Mouse (Mus musculus): ENCODE data around the gene Arhgef3.

Gene Arhgef3

DNA sequence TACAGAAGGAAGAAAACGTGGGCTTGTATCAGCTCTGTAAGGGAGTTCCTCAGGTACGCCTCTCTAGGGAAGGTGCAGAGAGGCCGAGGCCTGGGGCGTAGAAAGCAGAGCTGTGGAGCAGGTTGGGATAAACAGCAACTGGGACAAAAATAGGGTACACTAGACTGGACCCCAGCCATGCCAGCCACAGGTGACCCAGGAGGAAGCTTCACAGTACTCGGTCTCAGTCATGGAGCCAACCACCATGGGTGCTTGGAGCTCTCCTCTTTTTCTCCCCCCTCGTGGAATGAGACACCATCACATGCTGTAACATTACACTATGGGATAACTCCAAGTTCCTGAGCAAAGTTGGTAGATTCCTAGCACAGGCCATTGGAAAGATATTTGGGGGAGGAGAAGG, 201.0 kb downstream of the Arhgef3 start:
- DNase-seq (ENCODE audit: low spot score): no peak

DNA sequence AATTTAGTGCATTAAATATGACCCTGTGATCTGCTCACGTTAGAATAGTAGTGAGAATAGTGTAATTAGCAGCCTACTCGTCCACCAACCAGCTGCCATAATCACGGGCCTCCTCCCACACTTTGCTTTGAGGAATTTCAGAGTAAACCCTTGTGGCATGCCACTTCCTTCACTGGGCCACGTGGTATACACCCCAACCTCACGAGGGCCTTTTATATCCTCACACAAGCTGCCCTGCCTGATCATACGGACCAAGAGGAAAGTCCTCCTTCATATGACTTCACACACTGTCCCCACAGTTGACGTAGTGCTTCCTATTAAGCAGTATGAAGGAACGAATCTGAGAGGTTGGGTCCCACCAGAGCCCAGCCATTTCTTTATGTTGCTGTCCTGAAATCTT, 202.4 kb downstream of the Arhgef3 start:
- DNase-seq (ENCODE audit: low spot score): no peak

DNA sequence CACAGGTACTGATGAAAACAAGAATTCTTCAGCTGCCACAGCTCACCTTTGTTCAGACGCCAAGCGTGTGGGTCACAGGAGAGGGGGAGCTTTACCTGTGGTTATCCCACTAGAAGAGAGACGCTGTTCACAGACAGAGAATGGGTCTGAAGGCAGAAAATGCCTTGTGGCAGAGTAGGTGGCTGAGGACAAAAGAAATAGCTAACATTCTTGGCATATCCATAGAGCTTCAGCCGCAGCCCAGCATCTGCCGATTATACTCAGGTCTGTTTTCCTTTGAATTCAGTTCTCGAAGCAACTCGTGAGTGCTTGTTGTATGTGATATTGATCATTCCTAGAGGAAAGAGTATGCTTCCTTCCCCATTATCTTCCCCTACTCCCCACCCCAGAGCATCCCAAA, 204.7 kb downstream of the Arhgef3 start:
- no peak for DNase-seq (ENCODE audit: low spot score)

DNA sequence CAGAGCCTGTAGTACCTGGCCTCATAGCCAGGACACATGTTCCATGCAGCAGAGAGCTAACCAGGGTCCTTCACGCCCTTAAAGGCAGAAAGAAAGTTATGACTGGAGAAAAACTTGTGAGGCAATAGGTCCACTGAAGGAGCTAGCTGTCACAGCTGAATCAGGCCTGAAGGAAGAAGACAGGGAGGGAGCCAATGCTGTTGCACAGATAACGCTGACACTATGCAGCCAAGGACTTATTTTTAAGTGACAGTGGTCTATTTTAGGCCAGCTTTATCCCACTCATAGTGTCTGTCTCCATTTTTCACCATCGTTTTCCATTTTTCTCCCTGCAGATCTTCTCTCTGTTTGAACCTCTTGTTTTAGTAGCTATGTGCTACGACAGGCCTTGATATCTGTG, 207.3 kb downstream of the Arhgef3 start:
- DNase-seq (ENCODE audit: low spot score): no peak

DNA sequence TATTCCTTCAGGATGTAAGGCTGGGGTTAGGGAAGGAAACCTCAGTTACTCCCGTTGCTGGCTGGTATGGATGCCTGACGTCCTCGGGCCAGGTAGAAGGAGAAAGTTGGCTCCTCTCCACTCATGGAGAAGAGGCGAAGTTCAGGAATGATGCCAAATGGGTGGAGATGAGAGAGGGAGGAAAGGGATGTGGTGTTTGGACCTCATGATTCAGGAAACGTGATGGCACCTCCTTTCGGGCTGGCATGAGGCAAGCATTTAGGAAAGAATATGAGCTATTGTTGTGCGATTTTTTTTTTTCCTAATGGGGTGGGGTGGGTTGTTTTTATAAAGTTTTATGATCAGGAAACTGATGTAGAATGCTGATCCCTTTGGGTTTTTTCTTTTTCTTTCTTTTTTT, 210.0 kb downstream of the Arhgef3 start:
- no peak for DNase-seq (ENCODE audit: low spot score)

DNA sequence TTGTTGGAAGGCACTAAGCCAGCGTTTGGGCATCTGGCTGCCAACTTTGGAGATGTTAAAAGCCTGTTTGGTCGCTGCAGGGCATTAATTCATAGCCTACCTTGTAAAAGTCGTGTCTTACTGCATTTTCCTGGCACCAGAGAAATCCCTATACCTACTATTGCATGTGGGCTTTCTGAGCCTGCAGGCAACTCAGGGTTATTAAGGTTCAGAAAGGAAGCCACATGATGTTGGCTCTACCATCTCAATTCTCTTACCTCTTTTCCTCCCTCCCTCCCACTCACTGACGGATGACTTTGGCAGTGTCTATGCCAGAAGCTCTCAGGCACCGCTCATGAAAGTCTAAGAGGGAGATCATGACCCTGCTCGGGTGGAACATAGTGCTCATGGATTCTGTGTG, 210.8 kb downstream of the Arhgef3 start:
- DNase-seq (ENCODE audit: low spot score): no peak

DNA sequence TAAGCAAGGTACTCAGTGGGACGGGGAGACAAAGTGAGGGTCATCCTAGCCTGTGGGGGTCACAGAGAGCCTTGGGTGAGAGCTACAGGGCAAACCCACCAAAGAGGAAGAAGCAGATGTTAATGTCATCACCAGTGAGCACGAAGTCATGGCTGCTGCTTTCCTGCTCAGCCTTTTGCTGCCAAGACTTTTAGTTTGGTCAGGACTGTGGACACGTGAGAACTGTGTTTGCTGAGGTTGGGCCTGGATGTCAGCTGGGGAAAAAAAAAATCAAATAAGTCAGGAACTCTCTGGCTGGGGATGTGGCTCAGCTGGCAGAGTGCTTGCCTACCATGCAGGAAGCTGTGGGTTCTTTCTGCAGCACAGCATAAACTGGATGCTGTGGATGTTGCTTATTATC, 213.2 kb downstream of the Arhgef3 start:
- no peak for DNase-seq (ENCODE audit: low spot score)

DNA sequence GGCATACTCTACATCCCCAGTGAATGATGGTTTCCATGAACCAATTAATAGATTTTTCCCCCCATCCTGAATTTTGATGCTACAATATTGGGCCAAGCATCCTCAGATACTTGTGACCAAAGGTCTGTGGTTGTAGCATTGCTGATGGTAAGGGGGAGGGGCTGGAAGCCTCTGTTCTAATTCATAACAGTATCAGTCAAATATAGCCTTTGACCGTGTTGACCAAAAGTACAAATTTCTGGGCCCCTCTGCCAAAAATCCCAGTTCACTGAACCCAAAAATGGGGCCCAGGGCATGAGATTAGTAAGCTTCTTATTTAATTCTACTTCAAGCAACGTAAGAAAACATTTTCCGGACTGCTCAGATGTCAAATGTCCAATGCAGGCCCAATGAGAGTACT, 214.3 kb downstream of the Arhgef3 start:
- DNase-seq (ENCODE audit: low spot score): no peak

DNA sequence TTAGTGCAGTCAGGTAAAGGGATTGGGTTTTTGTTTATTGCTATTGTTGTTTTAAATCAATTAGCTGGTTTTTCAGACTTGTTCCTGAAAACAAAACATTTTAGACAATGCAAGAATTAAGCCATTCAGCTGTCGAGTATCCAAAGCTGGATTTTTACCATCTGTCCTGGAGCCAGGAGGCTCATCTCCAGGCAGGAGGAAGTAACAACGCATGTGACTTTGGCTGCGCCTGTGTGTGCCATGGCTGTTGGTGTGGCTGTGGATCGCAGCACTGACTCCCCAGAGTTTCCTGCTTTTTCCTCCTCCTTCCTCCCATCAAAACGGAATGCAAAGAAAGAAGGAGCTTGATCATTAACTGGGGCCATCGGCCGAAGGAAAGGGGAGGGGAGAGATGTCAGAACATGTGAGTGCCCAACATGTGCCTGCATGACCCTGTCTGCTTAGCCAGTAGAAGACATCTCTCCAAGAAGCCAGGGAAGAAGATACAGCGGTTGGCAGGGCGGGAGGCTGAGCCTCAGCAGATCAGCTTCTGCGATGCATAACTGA, 216.9 kb downstream of the Arhgef3 start:
- DNase-seq (ENCODE audit: low spot score): no peak

DNA sequence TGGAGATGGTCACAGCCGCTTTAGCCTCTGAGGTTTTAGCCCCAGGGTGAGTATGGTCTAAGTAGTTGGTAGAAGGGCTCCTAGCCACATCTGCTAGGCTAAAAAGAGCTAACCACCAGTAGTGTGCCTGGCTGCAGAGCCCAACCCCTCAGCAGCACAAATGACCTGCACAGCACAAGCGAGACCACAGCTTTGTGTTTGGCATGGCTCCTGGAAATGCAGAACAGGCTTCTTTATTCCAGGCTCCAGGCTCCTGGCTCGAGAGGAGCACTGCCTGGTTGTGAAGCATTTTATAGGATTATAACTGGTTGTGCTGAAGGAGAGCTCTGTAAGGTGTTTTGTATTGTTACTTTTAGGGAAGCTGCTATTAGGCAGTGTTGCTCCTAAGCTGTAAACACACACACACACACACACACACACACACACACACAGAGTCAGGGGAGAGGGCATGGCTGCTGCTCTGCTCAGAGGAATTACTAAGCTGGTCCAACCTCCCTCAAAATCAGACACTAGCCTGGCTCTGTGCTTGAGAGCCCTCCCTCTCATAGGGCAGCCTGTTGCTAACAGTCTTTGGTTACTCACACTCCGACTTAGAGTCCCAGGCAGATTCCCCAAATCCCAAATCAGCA, 217.8 kb downstream of the Arhgef3 start:
- DNase-seq (ENCODE audit: low spot score): no peak

DNA sequence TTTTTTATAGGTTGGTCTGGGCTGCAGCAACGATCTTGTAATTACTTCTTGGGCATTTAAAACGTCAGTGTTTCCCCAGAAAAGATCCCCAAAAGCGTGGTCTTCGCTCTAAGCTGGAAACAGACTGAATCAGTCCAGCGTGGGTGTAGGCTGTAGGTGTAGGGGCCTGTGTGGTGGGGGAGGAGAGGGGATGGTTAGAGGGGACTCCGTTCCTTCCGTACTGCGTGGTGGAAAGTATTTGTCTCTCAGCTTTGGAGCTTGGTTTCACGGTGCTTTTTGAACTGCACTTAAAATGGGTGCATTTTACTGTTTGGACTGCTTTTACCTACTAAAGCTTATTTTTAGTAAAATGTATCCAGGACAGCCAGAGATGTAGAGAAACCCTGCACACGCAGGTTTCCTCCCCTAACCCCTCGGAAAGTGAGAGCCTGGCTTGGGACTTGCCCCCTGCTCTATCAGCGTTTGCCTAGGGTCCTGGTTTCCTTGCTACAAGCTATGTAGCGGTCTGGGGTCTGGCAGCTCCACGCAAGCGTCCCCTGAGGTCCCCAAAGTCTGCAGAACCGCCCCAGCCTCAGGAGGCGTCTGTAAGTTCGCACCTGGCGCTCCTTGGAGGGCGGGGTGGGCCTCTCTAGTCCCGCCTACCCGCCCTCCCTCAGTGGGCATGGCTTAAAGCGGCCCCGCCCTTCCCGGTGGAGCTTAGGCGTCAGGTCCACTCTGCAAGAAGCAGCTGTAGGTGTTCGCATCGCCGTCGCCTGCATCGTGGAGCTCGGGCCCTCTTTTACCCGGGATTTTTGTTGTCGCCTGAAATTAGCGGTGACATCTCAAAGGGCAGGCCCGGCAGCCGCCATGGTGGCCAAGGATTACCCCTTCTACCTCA, 220.9 kb downstream of the Arhgef3 start:
- peak; percentile 80 for DNase-seq (ENCODE audit: low spot score)

DNA sequence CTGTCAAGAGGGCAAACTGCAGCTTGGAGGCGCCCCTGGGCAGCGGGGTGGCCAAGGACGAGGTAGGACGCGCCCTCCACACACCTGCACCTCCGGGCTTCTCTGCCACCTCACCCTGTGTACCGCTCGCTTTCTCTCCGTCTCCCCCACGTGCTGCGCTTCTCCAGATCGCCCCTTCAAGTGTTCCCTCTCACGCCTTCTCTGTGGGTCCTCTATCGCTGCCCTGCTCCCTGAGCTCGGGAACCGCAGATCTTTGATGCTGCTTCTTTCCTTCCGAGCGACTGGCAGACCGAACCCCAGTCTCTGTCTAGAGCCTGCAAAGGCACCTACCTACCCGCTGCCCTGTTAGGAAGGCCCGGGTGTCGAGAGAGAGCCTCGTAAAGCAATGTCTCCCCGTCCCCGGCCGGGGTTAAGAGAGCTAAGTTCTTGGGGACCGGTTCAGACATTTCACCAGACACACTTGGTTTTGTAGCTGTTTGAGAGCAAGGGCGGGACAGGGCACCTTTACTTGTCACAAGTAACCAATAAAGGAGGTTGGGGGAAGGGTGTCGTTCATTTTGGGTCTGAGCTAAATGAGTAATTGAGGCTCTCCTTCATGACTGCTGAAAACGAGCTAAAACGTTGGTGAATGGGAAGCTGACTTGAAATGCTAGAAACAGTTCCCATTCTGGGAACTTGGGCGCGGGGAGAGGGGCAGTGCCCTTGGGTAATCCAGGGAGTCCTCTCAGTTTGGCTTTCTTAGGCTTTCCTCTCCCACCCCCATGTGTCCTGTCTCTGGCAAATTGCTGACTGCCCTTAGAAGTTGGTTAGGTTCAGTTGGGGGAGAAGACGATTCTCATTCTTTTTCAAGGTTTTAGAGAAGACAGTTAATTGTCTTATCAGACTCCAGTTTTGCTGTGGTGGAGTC, 221.8 kb downstream of the Arhgef3 start:
- no peak for DNase-seq (ENCODE audit: low spot score)

DNA sequence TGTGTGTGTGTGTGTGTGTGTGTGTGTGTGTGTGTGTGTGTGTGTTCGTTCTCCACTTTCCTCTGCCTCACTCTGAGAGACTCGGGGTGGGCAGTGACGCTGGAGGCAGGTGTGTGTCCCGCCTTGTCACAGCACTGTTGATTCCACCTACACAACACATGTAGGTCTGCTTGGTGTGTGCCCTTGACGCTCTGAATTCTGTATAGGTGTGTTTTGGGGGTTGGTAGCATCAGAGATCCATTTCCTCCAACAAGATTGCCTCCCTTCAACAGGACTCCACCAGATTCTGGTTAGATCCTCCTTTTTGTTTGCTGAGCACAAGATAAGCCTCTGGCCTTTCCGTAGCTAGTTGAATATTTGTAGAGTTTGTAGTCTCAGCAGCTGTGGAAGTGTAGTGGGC, 222.5 kb downstream of the Arhgef3 start:
- no peak for DNase-seq (ENCODE audit: low spot score)

DNA sequence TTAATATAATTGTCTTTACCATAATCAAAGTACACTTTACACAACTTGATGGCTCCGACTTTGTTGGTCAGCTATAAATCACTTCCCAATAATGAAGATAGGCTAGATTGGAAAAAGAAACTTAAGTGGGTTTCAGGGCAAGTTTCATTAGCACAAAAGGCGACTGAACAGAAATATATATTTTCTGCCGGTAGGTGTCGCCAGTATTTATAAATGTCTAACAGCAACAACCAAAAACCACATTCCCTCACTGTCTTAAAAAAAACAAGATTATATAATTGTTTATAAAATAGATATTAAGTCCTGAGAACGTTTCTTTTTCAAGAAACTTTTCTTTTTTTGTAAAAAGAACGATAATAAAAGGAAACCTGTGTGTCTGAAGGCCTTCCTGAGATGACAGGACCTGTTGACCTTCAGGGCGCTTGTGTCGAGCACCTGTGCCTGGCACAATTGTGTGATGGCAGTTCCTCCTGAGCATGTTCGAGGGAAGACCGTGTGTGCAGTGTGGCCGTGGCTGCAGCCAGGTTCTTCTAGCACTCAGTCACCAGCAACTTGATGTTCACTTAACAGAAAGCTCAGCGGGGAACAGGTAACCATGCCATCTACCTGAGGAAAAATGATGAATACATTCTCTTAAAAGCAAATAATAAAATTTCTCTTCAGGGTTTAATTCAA, 223.5 kb downstream of the Arhgef3 start:
- peak; percentile 42 for DNase-seq (ENCODE audit: low spot score)

DNA sequence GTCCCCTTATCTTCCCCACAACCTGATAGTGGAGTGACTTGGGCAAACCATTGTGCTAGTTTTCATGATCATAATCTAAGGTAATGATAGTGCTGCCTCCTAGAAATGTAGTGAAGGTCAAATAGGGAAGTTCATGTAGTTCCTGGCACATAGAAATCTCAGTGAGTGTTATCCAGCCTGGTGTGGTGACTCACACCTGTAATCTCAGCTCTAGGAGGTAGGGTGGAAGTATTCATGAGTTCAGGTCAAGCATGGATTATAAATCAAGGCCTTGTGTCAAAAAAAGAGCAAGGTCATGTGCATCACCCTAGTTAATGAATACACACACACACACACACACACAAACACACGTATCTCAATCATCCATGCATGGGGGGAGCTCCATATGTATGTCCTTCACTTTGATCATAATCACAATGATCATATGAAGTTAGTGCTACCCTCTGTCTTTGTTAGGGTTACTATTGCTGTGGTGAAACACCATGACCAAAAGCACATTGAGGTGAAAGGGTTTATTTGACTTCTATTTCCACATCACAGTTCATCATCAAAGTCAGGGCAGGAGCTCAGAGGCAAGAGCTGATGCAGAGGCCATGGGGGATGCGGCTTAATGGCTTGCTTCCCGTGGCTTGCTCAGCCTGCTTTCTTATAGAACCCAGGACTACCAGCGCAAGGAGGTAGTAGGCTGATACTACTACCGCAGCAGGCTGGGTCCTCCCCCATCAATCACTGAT, 226.2 kb downstream of the Arhgef3 start:
- DNase-seq (ENCODE audit: low spot score): no peak

DNA sequence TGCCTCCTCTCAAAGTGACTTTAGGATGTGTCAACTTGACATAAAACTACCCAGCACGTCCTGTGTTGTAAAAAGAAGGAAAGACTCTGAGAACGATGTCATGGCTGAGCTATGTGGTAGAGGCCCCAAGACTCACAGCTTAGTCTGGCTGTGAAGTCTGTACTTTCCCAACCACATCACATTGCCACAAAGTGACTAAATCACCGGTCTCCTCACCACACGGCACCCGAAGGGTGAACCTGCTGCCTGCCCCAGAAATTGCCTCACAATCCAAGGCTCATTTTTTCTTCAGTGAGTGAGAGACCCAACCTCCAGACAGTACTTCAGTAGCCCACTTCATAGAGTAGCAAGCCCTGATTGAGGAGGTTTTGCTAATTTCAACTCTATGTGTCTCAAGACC, 226.8 kb downstream of the Arhgef3 start:
- DNase-seq (ENCODE audit: low spot score): no peak

DNA sequence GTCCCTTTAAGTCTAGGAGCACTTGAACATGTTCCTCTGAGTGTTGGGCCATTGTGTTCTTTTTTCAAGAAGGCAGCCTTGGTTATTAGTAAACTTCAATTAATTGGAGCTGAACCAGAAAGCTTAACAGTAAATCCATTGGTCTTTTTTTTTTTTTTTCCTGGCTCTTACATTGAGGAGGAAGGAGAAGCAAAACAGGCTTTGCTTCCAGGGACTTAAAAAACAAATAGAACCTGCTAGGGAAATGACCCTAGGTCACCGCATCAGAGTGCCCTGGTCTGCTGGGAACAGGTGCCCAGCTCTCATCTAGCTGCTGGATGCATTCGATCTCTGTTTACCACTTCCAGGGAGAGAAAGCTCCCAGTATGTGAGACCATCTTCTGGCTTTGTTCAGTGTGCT, 227.8 kb downstream of the Arhgef3 start:
- DNase-seq (ENCODE audit: low spot score): no peak

DNA sequence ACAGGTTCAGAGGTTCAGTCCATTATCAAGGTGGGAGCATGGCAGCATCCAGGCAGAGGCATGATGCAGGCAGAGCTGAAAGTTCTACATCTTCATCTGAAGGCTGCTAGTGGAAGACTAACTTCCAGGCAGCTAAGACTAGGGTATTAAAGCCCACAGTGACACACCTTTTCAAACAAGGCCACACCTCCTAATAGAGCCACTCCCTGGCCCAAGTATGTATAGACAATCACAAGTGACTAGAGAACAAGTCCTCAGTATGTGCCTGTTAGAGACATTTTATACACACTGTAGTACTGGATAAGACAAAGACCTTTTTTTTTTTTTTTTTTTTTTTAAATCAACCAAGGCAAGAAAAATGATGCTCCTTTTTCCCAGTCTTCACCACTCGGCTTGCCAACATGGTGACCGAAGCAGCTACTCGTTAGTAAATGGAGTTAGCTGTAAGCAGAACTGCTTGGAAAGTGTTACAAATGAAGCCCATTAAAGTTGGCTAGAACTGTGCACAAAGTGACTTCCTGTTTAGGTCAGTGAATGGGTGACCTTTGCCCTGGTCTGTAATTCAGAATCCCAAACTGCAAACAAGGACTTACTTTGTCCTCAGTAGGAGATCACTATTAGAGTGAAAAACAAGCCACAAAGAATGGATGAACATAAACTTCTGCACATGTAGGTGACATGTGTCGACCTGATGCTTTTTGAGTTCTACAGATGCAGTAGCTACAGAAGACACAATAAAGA, 229.7 kb downstream of the Arhgef3 start:
- no peak for DNase-seq (ENCODE audit: low spot score)

DNA sequence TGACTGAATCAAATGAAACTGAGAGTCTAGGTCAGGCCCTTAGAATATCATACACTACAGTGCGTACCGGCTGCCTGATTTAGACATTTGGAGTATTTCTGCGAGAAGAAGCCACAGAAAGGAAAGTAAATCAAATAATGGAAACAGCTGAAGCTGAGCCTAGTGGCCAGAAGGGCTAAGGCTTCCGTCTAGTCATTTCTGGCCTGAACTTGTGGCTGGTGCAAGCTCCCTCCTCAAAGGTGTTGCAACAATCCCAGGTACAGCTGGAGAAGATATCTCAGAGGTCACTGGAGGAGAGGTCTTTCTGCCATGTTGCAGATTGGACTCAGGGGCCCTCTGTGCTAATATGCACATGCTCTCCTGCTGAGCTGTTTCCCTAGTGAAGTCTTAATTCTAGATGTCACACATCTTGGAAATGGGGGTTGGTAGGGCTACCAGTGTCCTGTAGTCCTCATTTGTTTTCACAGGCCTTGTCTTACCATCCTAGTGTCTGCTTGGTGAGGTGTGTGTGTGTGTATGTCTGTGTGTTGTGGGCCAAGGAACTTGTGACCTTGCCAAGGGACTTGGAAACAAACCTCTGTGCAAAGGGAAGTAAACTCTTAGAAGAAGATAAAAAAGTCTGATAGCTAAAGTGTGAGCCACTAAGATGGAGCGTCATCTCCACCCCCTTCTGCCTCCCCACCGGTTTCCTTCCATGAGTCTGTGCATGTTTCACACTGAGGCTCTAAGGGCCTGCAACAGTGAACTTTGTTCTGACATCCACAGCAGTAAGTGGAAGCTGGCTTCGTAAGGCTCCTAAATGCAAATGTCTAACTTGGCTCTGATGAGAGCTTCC, 230.6 kb downstream of the Arhgef3 start:
- no peak for DNase-seq (ENCODE audit: low spot score)

DNA sequence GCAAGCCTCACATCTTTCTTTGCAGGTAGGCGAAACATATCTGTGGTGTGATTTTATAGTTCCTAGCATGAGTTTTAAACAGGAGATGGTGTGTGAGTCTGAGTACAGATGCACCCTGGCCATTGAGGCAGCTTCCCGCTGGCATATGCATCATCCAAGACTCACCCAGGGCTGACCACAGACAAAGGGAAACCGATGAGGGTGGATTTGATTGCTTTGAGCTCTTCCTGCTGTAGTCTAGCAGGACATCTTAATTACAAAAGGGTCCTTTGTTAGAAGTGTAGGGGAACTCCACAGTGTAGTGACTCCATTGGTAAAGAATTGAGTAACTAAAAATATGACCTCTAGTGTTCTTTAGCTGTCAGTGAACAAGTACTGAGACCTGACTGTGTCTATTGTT, 232.5 kb downstream of the Arhgef3 start:
- no peak for DNase-seq (ENCODE audit: low spot score)

Data from urinary bladder, postnatal 25 days (tissue).